ENCODE assay signal across 7 mouse cellular contexts in the genomic region with DNA sequence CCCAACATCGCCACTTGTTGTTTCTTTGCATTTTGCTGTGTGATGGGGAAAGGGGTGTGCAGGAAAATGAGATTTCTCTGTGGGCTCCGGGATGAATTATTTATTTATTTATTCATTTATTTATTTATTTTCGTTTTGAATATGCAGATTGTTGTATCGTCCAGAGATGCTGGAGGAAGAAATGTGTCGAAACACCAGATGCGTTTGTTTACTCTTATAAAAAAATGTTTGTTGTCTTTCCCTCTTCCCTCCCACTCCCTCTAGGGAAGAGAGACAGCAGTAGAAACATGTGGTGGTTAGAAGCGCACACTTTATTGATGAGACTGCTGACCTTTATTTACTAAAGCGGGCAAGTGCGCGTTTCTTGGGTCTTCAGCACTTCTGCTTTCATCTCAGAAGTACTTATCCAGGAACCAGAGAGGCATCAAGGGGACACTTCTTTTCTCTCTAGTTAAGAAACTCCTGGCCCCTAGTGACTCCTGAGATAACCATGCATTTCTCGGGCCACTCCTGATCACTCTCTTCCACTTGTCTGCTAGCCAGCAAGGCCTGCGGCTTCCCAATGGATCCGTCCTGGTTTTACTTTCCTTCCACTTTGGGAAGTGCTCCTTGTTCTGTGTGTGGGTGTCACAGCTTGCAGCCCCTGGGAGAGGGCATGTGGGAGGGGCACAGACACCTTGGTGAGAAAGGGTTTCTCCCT. TPM values are rescaled to one million over a fixed set of nuclear protein-coding genes. Genes with fewer than 3 reads are reported as not detected.
A peak's percentile ranks its signal among the peaks of the same experiment; 100 is the strongest.
DNase-seq lines count a peak whose midpoint lies in the region; ATAC-seq and TF ChIP-seq lines count a peak whose summit lies in the region.

No protein-coding gene starts in this region.

- H3K9me3 ChIP-seq in E14TG2a.4 (ENCODE audit: low read length) (no peaks in the 10 kb centered on the region), G1E (replicated peaks) (0 out of 2 replicates have a peak, but pooled peaks cover 3% of the 10 kb centered on the region)
- H3K9me3 ChIP-seq in liver, embryonic 12.5 days (replicated peaks): no peaks in the 10 kb centered on the region
- H3K9me3 ChIP-seq in neural tube, embryonic 13.5 days: no peaks in the 10 kb centered on the region

- peaks cover 58% of the 10 kb centered on the region for H3K27me3 ChIP-seq in E14TG2a.4 (ENCODE audit: insufficient read depth, low read length)
- peaks cover 32% of the 10 kb centered on the region; the same call in 1 of the 2 replicates for H3K27me3 ChIP-seq in G1E (ENCODE audit: insufficient read depth, low read length)
- peaks cover 63% of the 10 kb centered on the region for H3K27me3 ChIP-seq in liver, embryonic 12.5 days (replicated peaks)
- H3K27me3 ChIP-seq in neural tube, embryonic 13.5 days: peaks cover 33% of the 10 kb centered on the region

- H3K4me3 ChIP-seq in E14TG2a.4 (replicated peaks; ENCODE audit: low read length): peak overlapping the region; percentile 83
- peak overlapping the region; percentile 64 for H3K4me3 ChIP-seq in G1E (ENCODE audit: low read depth, low read length)
- H3K4me3 ChIP-seq in liver, embryonic 12.5 days: peak overlapping the region; percentile 58
- peak overlapping the region; percentile 67 for H3K4me3 ChIP-seq in neural tube, embryonic 13.5 days

- no peak for DNase-seq in G1E (ENCODE audit: low spot score)
- peak; percentile 10 for DNase-seq in forelimb bud, embryonic 11.5 days (ENCODE audit: low read depth, low spot score)
- DNase-seq in right cerebral cortex, postnatal 25 days: no peak
- no peak for DNase-seq in adrenal gland, postnatal 36 days

- no peak overlapping the region for H3K27ac ChIP-seq in liver, embryonic 12.5 days
- H3K27ac ChIP-seq in neural tube, embryonic 13.5 days (replicated peaks): no peak overlapping the region; the same call in 1 of the 2 replicates

- H3K4me1 ChIP-seq in E14TG2a.4 (replicated peaks; ENCODE audit: low read depth, low read length) (peaks cover 36% of the 10 kb centered on the region), G1E (ENCODE audit: insufficient read depth, low read depth, low read length) (peaks cover 16% of the 10 kb centered on the region)
- H3K4me1 ChIP-seq in liver, embryonic 12.5 days: peaks cover 5% of the 10 kb centered on the region; the same call in 1 of the 2 replicates
- peaks cover 41% of the 10 kb centered on the region for H3K4me1 ChIP-seq in neural tube, embryonic 13.5 days (replicated peaks)

- no peaks in the 10 kb centered on the region for H3K36me3 ChIP-seq in E14TG2a.4 (ENCODE audit: insufficient read depth, low read length)
- no peaks in the 10 kb centered on the region for H3K36me3 ChIP-seq in G1E (replicated peaks)
- no peaks in the 10 kb centered on the region for H3K36me3 ChIP-seq in liver, embryonic 12.5 days
- no peaks in the 10 kb centered on the region for H3K36me3 ChIP-seq in neural tube, embryonic 13.5 days

- no peak overlapping the region for H3K9ac ChIP-seq in liver, embryonic 12.5 days
- H3K9ac ChIP-seq in neural tube, embryonic 13.5 days: peak overlapping the region; percentile 77

- 4% methylated on average over 13 of the region's 13 CpGs for WGBS in liver, embryonic 12.5 days (ENCODE audit: insufficient replicate concordance)
- WGBS in neural tube, embryonic 13.5 days: 3% methylated on average over 13 of the region's 13 CpGs

- no peak for ATAC-seq in G1E (ENCODE audit: extremely low read depth, insufficient number of reproducible peaks, low FRiP score, poor library complexity, severe bottlenecking)
- ATAC-seq in liver, embryonic 12.5 days: no peak
- no peak for ATAC-seq in neural tube, embryonic 13.5 days (ENCODE audit: low read depth)

- peak overlapping the region; percentile 71 for H3K4me2 ChIP-seq in liver, embryonic 12.5 days
- peak overlapping the region; percentile 96 for H3K4me2 ChIP-seq in neural tube, embryonic 13.5 days

- TF ChIP-seq CTCF in E14TG2a.4 (conservative IDR thresholded peaks at IDR 0.05; ENCODE audit: low read length) (no peak), G1E (IDR thresholded peaks at IDR 0.05; ENCODE audit: low read depth, low read length) (no peak)

RNA-seq across cellular contexts. Expression of gene Foxp2, which starts 1.0 kb away (rescaled TPM):
- total RNA-seq in G1E (2014; fragmentation: Nextera tagmentation) (not detected in 2 replicates), G1E (2017) (0.29 and 3.5 TPM in 2 replicates)
- polyA plus RNA-seq in G1E (2012): not detected in 2 replicates
- 1.4 and 1.7 TPM in 2 replicates for polyA plus RNA-seq in liver, embryonic 12.5 days (2016; fragmentation: Nextera tagmentation; extraction: Ambion mirVana)
- polyA plus RNA-seq in neural tube, embryonic 13.5 days (2015; fragmentation: Nextera tagmentation; extraction: Ambion mirVana): 19.5 and 21.6 TPM in 2 replicates
- 1 to 10 TPM; 6.1 to 6.2 TPM for total RNA-seq in adrenal gland, postnatal 36 days (2021)
